Mouse (Mus musculus): ENCODE measurements around the gene Teddm2.

DNA sequence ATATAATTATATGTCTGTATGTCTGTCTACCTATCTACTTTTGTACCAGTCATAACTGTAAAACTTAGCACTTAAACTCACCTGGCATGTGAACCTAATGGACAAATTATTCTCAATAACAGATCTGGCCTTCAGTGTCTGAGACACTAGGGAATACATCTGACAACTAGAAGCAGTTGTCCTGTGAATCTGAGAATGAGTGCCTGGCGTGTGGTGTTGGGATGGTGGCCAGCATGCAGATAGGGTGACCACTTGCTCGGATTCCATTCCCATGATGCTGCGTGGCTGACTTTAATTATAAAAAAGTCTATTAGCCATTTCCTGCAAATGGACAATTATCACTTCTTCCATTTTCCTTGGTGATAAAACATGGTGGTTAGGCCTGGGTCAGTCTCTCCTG is 5.9 kb upstream of the Teddm2 start:
- TF ChIP-seq EP300 (IDR thresholded peaks at IDR 0.05; ENCODE audit: low read depth in 1 of 2, low read length in 2 of 2), result no peak
- TF ChIP-seq ETS1 (IDR thresholded peaks at IDR 0.05; ENCODE audit: low read depth, low read length), result no peak

Data from MEL (cell line).